Mouse (Mus musculus) heart, postnatal 10 days (tissue): ENCODE measurements around the gene Gabpb2. TPM values are rescaled to one million over a fixed set of nuclear protein-coding genes. Genes with fewer than 3 reads are reported as not detected.

Experiments
- microRNA-seq, 2 experiments: library from miRNA; unstranded; fragments of <30 nt; microRNA quantifications; one replicate each; pipeline ENCODE4 v1.2.0; 2022
- total RNA-seq, 2 experiments: library from RNA; stranded (reverse); gene quantifications; 2 replicates each; pipeline ENCODE4 v1.2.3; 2021

Gene Gabpb2
- total RNA-seq, 2 experiments from 2014 or later, result 14.0 to 17.1 TPM

Small RNA genes lying within 50 kb of the gene (microRNA-seq; reads per million reads assigned to microRNA genes)
- 0 reads per million in 2 experiments for gene Mir8099-1

Other genes starting within 250 kb of the Gabpb2 start
- gene Pi4kb, start 243.2 kb downstream of the Gabpb2 start, total RNA-seq, result 10 to 100 TPM; 35.6 to 41.1 TPM
- 10 to 100 TPM; 20.3 to 24.3 TPM for gene Zfp687, start 202.5 kb downstream of the Gabpb2 start, total RNA-seq
- gene Psmd4, start 175.3 kb downstream of the Gabpb2 start, total RNA-seq, result 100 to 1,000 TPM; 140 to 142 TPM
- gene Pip5k1a, start 111.0 kb downstream of the Gabpb2 start, total RNA-seq, result 10 to 100 TPM; 25.7 to 26.1 TPM
- gene Vps72, start 106.9 kb downstream of the Gabpb2 start, total RNA-seq, result 10 to 100 TPM; 39.0 to 53.0 TPM
- gene Tmod4, start 93.4 kb downstream of the Gabpb2 start, total RNA-seq, result 1 to 10 TPM; 9.6 to 9.9 TPM
- 10 to 100 TPM; 28.9 to 34.9 TPM for gene Scnm1, start 83.9 kb downstream of the Gabpb2 start, total RNA-seq
- gene Lysmd1, start 83.8 kb downstream of the Gabpb2 start, total RNA-seq, result 1 to 10 TPM; 8.0 to 8.6 TPM
- 1 to 10 TPM; 1.7 to 1.8 TPM for gene Tnfaip8l2, start 75.6 kb downstream of the Gabpb2 start, total RNA-seq
- gene Sema6c, start 57.5 kb downstream of the Gabpb2 start, total RNA-seq, result 10 to 100 TPM in 1 of 2 experiments, 1 to 10 TPM in 1; 7.9 to 10.2 TPM
- gene Cdc42se1, start 10.8 kb upstream of the Gabpb2 start, total RNA-seq, result 10 to 100 TPM; 40.4 to 41.3 TPM
- 1 to 10 TPM; 6.4 to 8.9 TPM for gene Mllt11, start 14.3 kb upstream of the Gabpb2 start, total RNA-seq
- under 1 TPM in 1 of 2 experiments, not detected in 1; 0.12 TPM for gene Gm128, start 23.7 kb upstream of the Gabpb2 start, total RNA-seq
- gene Bnipl, start 33.3 kb upstream of the Gabpb2 start, total RNA-seq, result not detected
- 10 to 100 TPM; 27.7 TPM for gene Mindy1, start 63.4 kb upstream of the Gabpb2 start, total RNA-seq
- gene Prune1, start 64.2 kb upstream of the Gabpb2 start, total RNA-seq, result 10 to 100 TPM; 28.8 to 35.2 TPM
- gene Anxa9, start 89.3 kb upstream of the Gabpb2 start, total RNA-seq, result under 1 TPM; 0.37 to 0.38 TPM
- gene Cers2, start 96.9 kb upstream of the Gabpb2 start, total RNA-seq, result 10 to 100 TPM; 58.4 to 65.6 TPM
- 10 to 100 TPM; 16.2 to 18.2 TPM for gene Setdb1, start 139.3 kb upstream of the Gabpb2 start, total RNA-seq
- gene 4930558C23Rik, start 184.9 kb upstream of the Gabpb2 start, total RNA-seq, result not detected
- 10 to 100 TPM; 53.0 to 56.1 TPM for gene Arnt, start 216.5 kb upstream of the Gabpb2 start, total RNA-seq